Mouse (Mus musculus): ENCODE data around the gene Pgm2. TPM values are rescaled to one million over a fixed set of nuclear protein-coding genes. Genes with fewer than 3 reads are reported as not detected.

Pgm2 gene
- polyA plus RNA-seq, 1 experiment from 2014 or later: 39.9 TPM

GRCm38 (mm10) chr5:64075506-64075905, 17.2 kb upstream of the Pgm2 start:
- H3K36me3 ChIP-seq (ENCODE audit: insufficient read depth): no peaks in the 10 kb centered on the region
- no peaks in the 10 kb centered on the region for H3K9me3 ChIP-seq (ENCODE audit: low read depth, low read length)
- H3K27ac ChIP-seq (ENCODE audit: low read depth): no peak overlapping the region
- no peak overlapping the region for H3K9ac ChIP-seq
- WGBS: 43% methylated on average over 3 of the region's 3 CpGs
- H3K27me3 ChIP-seq (ENCODE audit: insufficient read depth, low read length): no peaks in the 10 kb centered on the region
- H3K4me2 ChIP-seq: no peak overlapping the region
- H3K4me1 ChIP-seq (ENCODE audit: insufficient read depth): no peaks in the 10 kb centered on the region
- ATAC-seq (ENCODE audit: insufficient read depth) (no peak), DNase-seq (peak; percentile 69)
- peak; percentile 37 for TF ChIP-seq CTCF (IDR thresholded peaks at IDR 0.05; ENCODE audit: low read depth)
- H3K4me3 ChIP-seq (ENCODE audit: low read depth, low read length): no peak overlapping the region

GRCm38 (mm10) chr5:64077353-64077752, 15.4 kb upstream of the Pgm2 start:
- 62% methylated on average over 4 of the region's 4 CpGs for WGBS
- no peak for TF ChIP-seq CTCF (IDR thresholded peaks at IDR 0.05; ENCODE audit: low read depth)

GRCm38 (mm10) chr5:64078740-64079461, 13.8 kb upstream of the Pgm2 start:
- Histone ChIP-seq H3K4me2 (no peak overlapping the region), H3K4me3 (ENCODE audit: low read depth, low read length) (no peak overlapping the region), H3K27ac (ENCODE audit: low read depth) (peak overlapping the region; percentile 84), H3K36me3 (ENCODE audit: insufficient read depth) (no peaks in the 10 kb centered on the region), H3K4me1 (ENCODE audit: insufficient read depth) (no peaks in the 10 kb centered on the region), H3K9ac (no peak overlapping the region), H3K9me3 (ENCODE audit: low read depth, low read length) (no peaks in the 10 kb centered on the region), H3K27me3 (ENCODE audit: insufficient read depth, low read length) (no peaks in the 10 kb centered on the region)
- no peak for TF ChIP-seq CTCF (IDR thresholded peaks at IDR 0.05; ENCODE audit: low read depth)
- WGBS: 32% methylated on average over 7 of the region's 7 CpGs
- ATAC-seq (ENCODE audit: insufficient read depth) (peak; percentile 94), DNase-seq (peak; percentile 81)

More at GRCm38 (mm10) chr5:64077353-64077752, 15.4 kb upstream of the Pgm2 start:
- Histone ChIP-seq H3K9ac (no peak overlapping the region), H3K36me3 (ENCODE audit: insufficient read depth) (no peaks in the 10 kb centered on the region), H3K27ac (ENCODE audit: low read depth) (no peak overlapping the region), H3K4me3 (ENCODE audit: low read depth, low read length) (no peak overlapping the region), H3K4me1 (ENCODE audit: insufficient read depth) (no peaks in the 10 kb centered on the region), H3K9me3 (ENCODE audit: low read depth, low read length) (no peaks in the 10 kb centered on the region), H3K27me3 (ENCODE audit: insufficient read depth, low read length) (no peaks in the 10 kb centered on the region), H3K4me2 (no peak overlapping the region)
- ATAC-seq (ENCODE audit: insufficient read depth): no peak
- no peak for DNase-seq

GRCm38 (mm10) chr5:64079462-64079817, 13.3 kb upstream of the Pgm2 start:
- no peaks in the 10 kb centered on the region for H3K36me3 ChIP-seq (ENCODE audit: insufficient read depth)
- no peak for TF ChIP-seq CTCF (IDR thresholded peaks at IDR 0.05; ENCODE audit: low read depth)
- no peaks in the 10 kb centered on the region for H3K4me1 ChIP-seq (ENCODE audit: insufficient read depth)
- ATAC-seq (ENCODE audit: insufficient read depth) (peak; percentile 2; the same call in 1 of the 2 replicates), DNase-seq (no peak)
- no peak overlapping the region for H3K4me2 ChIP-seq
- peak overlapping the region; percentile 84 for H3K27ac ChIP-seq (ENCODE audit: low read depth)
- H3K9ac ChIP-seq: no peak overlapping the region
- no peak overlapping the region for H3K4me3 ChIP-seq (ENCODE audit: low read depth, low read length)
- no peaks in the 10 kb centered on the region for H3K9me3 ChIP-seq (ENCODE audit: low read depth, low read length)
- WGBS: 43% methylated on average over 4 of the region's 4 CpGs
- no peaks in the 10 kb centered on the region for H3K27me3 ChIP-seq (ENCODE audit: insufficient read depth, low read length)

- DNase-seq (no peak), ATAC-seq (ENCODE audit: insufficient read depth) (no peak)
- Histone ChIP-seq H3K27ac (ENCODE audit: low read depth) (no peak overlapping the region), H3K4me1 (ENCODE audit: insufficient read depth) (no peaks in the 10 kb centered on the region), H3K9ac (no peak overlapping the region), H3K4me2 (no peak overlapping the region), H3K9me3 (ENCODE audit: low read depth, low read length) (no peaks in the 10 kb centered on the region), H3K4me3 (ENCODE audit: low read depth, low read length) (no peak overlapping the region), H3K27me3 (ENCODE audit: insufficient read depth, low read length) (no peaks in the 10 kb centered on the region), H3K36me3 (ENCODE audit: insufficient read depth) (no peaks in the 10 kb centered on the region)
- no peak for TF ChIP-seq CTCF (IDR thresholded peaks at IDR 0.05; ENCODE audit: low read depth)
- WGBS: 61% methylated on average over 15 of the region's 15 CpGs
Measured at GRCm38 (mm10) chr5:64083447-64084359, 9.0 kb upstream of the Pgm2 start.

- Histone ChIP-seq H3K4me3 (ENCODE audit: low read depth, low read length) (no peak overlapping the region), H3K4me2 (no peak overlapping the region), H3K27me3 (ENCODE audit: insufficient read depth, low read length) (no peaks in the 10 kb centered on the region), H3K36me3 (ENCODE audit: insufficient read depth) (no peaks in the 10 kb centered on the region), H3K9me3 (ENCODE audit: low read depth, low read length) (no peaks in the 10 kb centered on the region), H3K27ac (ENCODE audit: low read depth) (no peak overlapping the region), H3K9ac (no peak overlapping the region), H3K4me1 (ENCODE audit: insufficient read depth) (no peaks in the 10 kb centered on the region)
- DNase-seq (no peak), ATAC-seq (ENCODE audit: insufficient read depth) (no peak)
- 92% methylated on average over 9 of the region's 9 CpGs for WGBS
- no peak for TF ChIP-seq CTCF (IDR thresholded peaks at IDR 0.05; ENCODE audit: low read depth)
Measured at GRCm38 (mm10) chr5:64085405-64085804, 7.3 kb upstream of the Pgm2 start.

GRCm38 (mm10) chr5:64088740-64089139, 4.0 kb upstream of the Pgm2 start:
- no peaks in the 10 kb centered on the region for H3K36me3 ChIP-seq (ENCODE audit: insufficient read depth)
- no peaks in the 10 kb centered on the region for H3K4me1 ChIP-seq (ENCODE audit: insufficient read depth)
- no peak for TF ChIP-seq CTCF (IDR thresholded peaks at IDR 0.05; ENCODE audit: low read depth)
- 63% methylated on average over 9 of the region's 9 CpGs for WGBS
- DNase-seq: no peak
- no peak overlapping the region for H3K27ac ChIP-seq (ENCODE audit: low read depth)
- H3K27me3 ChIP-seq (ENCODE audit: insufficient read depth, low read length): no peaks in the 10 kb centered on the region
- H3K9ac ChIP-seq: no peak overlapping the region
- no peaks in the 10 kb centered on the region for H3K9me3 ChIP-seq (ENCODE audit: low read depth, low read length)
- H3K4me3 ChIP-seq (ENCODE audit: low read depth, low read length): no peak overlapping the region
- no peak for ATAC-seq (ENCODE audit: insufficient read depth)
- no peak overlapping the region for H3K4me2 ChIP-seq
